Mouse (Mus musculus): ENCODE measurements around the gene Tmem182.
A peak's percentile ranks its signal among the peaks of the same experiment; 100 is the strongest.

Tmem182 gene

GRCm38 (mm10) chr1:40805351-40805750, at the start of gene Tmem182:
Gene Tmem182, plus strand, starts transcription at chr1:40805601.
- no peak for DNase-seq (ENCODE audit: low read depth, low spot score)

DNA sequence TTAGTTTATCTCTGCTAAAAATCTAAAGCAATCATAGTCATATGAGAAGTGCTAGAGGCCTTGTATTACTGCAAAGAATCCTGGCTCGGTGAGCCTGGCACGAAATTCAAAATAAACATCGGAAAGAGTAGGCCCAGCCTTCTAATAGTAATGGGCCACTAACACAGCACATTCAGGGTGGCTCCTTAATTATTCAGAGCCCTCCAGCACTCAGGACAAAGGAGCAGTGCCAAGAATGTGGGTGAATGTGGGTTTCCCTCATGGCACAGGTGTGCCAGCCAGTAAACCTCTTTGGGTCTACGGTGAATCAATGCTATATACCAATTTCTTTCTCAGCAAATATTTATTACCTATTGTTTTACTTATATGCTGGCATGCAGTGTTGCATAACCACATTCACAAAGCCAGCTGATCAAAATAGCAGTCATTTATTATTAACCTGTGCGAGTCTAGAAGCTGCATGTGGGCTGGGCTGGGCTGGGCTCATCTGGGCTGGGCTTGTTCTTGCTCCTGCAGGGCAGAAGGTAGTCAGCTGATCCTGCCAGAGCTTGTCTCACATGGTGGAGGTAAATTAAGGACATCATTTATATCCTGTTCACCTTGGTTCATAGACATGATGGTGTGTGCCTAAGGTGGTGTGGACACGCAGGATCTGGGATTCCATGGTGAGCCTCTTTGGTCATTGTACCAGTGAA, 45.5 kb upstream of the Tmem182 start:
- no peak for DNase-seq (ENCODE audit: low read depth, low spot score)

GRCm38 (mm10) chr1:40764042-40764441, 41.4 kb upstream of the Tmem182 start:
- DNase-seq (ENCODE audit: low read depth, low spot score): no peak

DNA sequence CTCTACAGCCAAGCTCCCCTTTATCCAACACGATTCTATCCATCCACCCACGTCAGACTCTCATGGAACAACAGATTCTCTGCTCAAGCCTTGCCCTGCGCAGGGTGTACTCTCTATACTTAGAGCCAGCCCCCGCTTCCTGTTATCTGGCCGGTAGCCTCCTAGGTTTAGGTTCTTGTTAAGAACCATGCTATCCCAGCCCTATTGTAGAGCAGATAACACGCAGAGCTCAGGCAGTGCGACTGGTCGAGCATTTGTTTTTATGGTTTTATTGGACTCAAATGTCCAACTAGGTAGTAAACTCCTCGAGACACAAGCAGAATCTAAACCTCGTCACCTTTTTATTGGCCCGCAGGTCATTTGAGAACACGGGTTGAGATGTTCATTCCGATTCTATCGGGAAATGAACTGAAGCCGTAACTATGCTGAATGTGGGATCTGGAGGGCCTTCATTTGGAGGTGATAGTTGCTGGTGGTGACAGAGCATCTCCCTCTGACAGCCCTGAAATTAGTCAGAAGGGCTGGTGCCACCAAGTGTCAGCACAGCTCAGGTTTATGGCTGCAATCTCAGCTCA, 40.6 kb upstream of the Tmem182 start:
- DNase-seq (ENCODE audit: low read depth, low spot score): no peak

DNA sequence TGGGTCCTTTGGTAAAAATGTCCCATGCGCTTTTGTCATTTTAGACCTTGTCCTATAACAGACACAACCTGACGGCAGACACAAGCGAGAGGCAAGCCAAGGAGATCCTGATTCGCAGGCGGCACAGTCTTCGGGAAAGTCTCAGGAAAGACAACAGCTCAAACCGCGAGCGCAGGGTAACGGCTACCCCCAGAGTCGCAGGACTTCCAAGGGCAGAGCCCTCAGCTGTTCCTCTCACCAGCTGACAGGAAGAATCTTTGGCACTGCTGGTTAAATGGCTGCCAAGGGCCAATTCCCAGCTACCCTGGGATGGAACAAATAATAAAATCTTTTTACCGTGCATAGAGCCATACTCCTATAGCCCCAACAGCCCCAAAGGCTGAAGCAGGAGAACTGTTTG, 39.9 kb upstream of the Tmem182 start:
- DNase-seq (ENCODE audit: low read depth, low spot score): no peak

- DNase-seq (ENCODE audit: low read depth, low spot score): no peak
Observed at GRCm38 (mm10) chr1:40767588-40767987, 37.8 kb upstream of the Tmem182 start.

GRCm38 (mm10) chr1:40768606-40769005, 36.8 kb upstream of the Tmem182 start:
- no peak for DNase-seq (ENCODE audit: low read depth, low spot score)

DNA sequence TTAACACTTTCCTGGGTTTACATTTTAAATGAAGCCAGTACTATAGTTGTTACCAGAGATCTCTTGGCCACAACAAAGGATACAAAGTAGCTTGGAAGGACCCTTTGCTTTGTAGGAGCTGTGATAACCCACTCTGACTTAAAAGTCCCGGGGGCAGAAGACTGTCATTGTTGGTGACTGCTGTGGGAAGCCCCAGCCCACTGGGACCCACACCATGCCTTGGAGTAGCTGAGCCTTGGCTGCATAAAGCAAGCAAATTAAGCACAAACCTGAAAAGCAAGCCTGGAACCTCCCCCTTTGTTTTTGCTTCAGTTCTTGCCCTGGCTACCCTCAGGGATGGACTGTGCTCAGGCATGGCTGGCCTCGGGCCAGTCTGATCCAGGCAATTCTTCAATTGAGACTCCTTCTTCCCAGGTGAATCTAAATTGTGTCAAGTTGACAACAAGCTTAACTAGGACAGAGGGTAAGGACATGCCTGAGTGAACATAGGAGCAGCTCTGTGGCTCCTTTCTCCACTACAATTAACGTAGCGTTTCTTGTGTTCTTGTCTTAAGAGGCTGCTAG, 36.0 kb upstream of the Tmem182 start:
- DNase-seq (ENCODE audit: low read depth, low spot score): no peak

GRCm38 (mm10) chr1:40771196-40771970, 34.0 kb upstream of the Tmem182 start:
- no peak for DNase-seq (ENCODE audit: low read depth, low spot score)

DNA sequence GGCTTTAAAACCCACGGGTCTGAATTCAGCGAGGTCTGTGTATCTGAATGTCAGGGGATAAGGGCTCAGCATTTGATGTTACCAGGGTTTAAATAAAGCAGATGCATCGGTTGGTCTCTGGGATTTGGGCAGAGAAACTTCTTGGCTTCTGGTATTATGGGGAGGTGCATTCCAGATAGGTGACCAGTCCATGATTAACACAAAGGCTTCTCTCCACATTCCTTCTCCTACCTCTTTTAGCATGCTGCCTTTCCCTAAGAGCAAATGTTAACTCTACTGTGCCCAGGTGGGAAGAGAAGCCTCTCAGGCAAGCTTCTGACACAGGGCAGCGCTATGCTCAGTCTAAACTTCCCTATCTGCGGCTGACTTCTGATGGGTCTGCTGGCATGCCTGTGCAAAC, 32.2 kb upstream of the Tmem182 start:
- DNase-seq (ENCODE audit: low read depth, low spot score): no peak

DNA sequence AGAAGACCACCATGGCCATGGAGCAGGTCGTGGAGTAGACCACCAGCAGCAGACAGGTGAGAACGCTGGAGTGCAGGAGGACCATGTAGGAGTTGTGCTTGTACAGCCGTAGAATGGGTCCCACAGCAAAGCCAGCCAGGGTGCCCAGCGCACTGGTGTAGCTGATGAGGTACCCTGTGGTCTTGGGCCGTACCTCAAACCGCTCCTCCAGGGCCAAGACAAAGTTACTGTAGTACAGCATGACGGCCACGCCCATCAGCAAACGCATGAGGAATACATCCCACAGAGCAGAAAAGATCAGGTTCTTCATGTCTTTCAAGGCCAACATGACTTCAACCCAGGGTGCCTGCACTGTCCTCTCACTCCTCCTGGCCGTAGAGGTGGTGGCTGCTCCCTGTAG, 31.4 kb upstream of the Tmem182 start:
- no peak for DNase-seq (ENCODE audit: low read depth, low spot score)

DNA sequence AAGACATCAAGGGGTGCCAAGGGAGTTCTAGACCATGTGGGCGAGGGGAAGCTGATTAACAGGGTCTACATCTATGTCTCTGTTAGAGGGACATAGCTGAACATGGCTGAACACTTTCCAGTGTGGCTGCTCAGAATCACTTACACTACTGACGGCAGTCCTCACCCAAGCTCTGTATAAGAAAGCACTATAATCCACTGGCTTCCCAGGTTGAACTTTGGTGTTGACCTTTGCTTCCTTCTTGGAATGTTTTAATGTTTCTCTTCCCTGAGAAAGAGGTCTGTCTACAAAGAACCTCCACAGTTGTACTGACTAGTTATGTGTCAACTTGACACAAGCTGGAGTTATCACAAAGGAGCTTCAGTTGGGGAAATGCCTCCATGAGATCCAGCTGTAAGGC, 29.3 kb upstream of the Tmem182 start:
- no peak for DNase-seq (ENCODE audit: low read depth, low spot score)

DNA sequence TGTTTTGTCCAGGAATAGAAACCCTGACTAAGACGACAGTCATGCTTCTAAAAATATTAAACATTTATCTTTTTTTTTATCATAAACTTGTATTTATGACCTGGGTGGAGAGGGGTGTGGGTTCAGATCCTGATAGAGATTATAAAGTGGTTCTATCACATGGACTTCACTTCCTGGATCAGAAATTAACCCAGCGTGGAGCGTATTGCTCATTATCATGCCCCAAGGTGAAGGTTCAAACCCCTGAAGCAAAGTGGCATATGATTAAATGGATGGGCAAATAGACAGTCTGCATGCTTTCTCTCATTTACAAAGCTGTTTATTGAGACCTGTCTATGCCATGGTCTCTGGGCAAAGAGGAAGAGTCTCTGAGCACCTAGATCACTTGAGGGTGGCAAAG, 28.6 kb upstream of the Tmem182 start:
- DNase-seq (ENCODE audit: low read depth, low spot score): no peak

DNA sequence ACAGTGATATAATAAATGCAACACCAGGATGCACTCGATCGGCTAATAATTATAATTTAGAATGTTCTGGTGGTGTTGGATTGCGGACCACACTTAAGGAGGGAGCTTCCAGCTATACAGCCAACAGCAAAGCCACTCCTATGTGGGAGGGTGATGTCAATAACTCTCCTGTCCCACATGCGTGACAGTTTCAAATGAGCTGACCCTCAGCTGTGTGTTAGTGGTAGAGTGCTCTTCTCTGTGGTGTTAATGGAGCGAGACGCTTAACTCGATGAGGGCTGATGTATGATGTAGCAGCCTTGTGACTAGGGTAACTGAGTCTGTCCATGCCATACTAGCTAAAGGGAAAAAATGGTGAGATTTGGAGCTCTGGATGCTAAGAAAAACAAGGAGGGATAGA, 22.0 kb upstream of the Tmem182 start:
- no peak for DNase-seq (ENCODE audit: low read depth, low spot score)

DNA sequence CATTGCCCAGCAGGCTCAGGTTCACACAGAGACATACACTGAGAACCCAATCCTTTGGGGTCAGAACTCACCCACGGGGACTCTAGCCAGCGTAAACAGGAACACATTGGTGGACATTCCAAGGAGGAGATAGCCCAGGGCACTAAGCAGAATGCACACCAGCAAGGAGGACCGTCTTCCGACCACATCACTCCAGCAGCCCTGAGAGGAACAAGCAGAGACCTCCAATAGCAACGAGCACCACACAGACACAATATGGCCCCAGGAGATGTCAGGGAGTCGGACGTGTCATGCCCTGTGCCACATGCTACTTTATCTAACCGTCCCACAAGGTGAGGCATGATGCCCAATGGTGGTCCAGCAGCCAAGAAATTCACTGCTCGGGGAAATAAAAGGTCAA, 21.1 kb upstream of the Tmem182 start:
- no peak for DNase-seq (ENCODE audit: low read depth, low spot score)

- DNase-seq (ENCODE audit: low read depth, low spot score): no peak
Observed at GRCm38 (mm10) chr1:40785876-40786445, 19.4 kb upstream of the Tmem182 start.

DNA sequence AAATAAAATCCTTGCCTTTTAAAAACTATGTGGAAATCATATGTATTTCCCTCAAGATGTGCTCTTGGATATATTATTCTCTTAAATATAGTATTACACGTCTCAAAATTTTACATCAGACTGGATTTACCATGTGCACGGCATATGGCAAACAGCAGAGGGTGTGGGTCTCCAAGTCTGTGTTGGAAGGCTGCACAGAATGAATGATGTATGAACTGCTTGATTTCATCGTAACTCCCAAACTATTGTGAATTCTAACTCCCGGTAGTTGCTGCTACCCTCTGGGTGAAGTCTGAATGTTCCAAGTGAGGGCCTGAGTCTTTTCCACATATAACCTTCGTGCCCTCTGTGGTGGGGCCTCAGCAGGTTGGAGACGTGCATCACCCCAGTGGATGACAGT, 16.4 kb upstream of the Tmem182 start:
- DNase-seq (ENCODE audit: low read depth, low spot score): no peak

DNA sequence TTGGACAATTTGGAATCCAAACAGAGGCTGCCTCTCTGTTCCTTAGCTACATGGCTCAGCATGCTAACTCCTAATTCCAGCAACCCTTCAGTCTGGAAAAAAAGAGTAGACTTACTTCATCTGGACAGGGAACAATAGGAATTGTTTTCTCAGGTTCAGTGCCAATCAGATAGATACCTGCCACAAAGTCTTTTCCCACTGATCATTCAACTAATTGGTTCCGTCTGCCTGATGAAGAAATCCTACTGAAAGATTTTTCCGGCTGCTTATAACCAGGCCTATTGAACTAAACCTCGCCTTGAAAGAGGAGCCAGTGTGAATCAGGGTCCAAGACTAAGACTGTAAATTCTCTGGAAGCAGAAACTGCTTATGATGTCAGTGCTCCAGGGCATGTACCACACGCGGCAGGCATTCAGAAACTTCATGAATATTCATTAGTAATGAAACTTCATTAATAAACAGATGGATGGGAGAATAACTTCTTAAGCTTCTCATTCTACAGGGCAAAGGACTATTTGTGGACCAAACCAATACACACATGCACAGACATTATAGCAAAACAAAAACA, 15.7 kb upstream of the Tmem182 start:
- no peak for DNase-seq (ENCODE audit: low read depth, low spot score)

GRCm38 (mm10) chr1:40790324-40791141, 14.9 kb upstream of the Tmem182 start, which contains the start of gene Mfsd9:
Gene Mfsd9, minus strand, starts transcription at chr1:40790687.
- DNase-seq (ENCODE audit: low read depth, low spot score): peak; percentile 67

DNA sequence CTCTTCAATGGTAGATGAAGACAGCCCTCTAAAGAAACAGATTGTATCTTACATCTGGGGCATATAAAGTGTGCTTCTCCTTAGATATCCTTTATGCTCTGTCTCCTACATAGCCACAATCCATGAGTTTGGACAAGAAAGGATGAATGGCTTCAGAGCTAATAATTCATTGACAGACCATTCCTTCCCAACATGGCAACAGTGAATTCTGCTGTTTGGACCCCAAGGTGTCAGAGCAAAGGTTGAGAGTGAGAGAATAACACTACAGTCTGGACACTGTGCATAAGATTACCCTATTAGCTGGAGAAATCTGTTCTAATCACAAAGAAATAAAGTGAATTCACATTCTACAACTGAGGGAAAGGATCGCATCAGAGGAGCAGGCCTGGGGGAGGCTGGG, 9.9 kb upstream of the Tmem182 start:
- DNase-seq (ENCODE audit: low read depth, low spot score): no peak

DNA sequence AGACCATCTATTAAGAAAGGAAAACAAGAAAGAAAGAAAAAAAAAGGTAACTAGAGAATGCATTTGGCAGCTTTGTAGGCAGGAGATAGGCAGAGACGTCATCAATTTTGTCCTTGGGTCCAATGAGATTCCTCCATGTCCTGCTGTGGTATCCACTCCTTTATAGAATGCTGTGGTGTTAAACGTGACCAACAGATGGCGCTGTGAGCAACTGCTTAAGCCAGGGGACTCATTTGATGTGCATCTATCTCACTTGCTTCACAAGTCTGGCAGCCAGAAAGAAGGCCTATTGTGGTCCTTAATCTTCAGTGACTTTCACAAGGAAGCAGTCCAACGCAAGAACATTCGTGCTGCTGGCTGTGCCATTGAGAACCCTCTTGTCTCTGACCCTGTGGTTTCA, 8.1 kb upstream of the Tmem182 start:
- DNase-seq (ENCODE audit: low read depth, low spot score): peak; percentile 21

All from retina, postnatal 7 days (tissue).